ENCODE assay signal across 8 mouse cellular contexts in genomic region chr2:163343671-163344070, GRCm38 (mm10). TPM values are rescaled to one million over a fixed set of nuclear protein-coding genes. Genes with fewer than 3 reads are reported as not detected.
A peak's percentile ranks its signal among the peaks of the same experiment; 100 is the strongest.
DNase-seq lines count a peak whose midpoint lies in the region; ATAC-seq and TF ChIP-seq lines count a peak whose summit lies in the region.

No protein-coding gene starts in this region.

- 83% methylated on average over 4 of the region's 4 CpGs for WGBS in forebrain, embryonic 10.5 days
- 85% methylated on average over 4 of the region's 4 CpGs for WGBS in forebrain, embryonic 16.5 days
- WGBS in lung, postnatal 0 days: 90% methylated on average over 4 of the region's 4 CpGs

- TF ChIP-seq POLR2A in cortical plate, adult 2 months (IDR thresholded peaks at IDR 0.05; ENCODE audit: extremely low read depth, insufficient read depth, low read length): no peak

- H3K27me3 ChIP-seq in forebrain, embryonic 10.5 days (ENCODE audit: poor library complexity, severe bottlenecking): peaks cover 30% of the 10 kb centered on the region
- peaks cover 41% of the 10 kb centered on the region for H3K27me3 ChIP-seq in forebrain, embryonic 16.5 days (replicated peaks; ENCODE audit: control insufficient read depth, insufficient read depth, low read length)
- H3K27me3 ChIP-seq in lung, postnatal 0 days (replicated peaks; ENCODE audit: insufficient read depth, low read length): peaks cover 18% of the 10 kb centered on the region

- peak; percentile 45 for DNase-seq in forebrain, embryonic 10.5 days (ENCODE audit: extremely low spot score, low spot score)
- DNase-seq in lung, postnatal 0 days (ENCODE audit: low spot score): no peak
- DNase-seq in lung, postnatal 10 days: no peak
- DNase-seq in retina, embryonic 14.5 days (ENCODE audit: low spot score): peak; percentile 77
- no peak for DNase-seq in urinary bladder, adult 2 months (ENCODE audit: low spot score)

- no peak overlapping the region for H3K4me2 ChIP-seq in forebrain, embryonic 16.5 days (ENCODE audit: low read length)
- H3K4me2 ChIP-seq in lung, postnatal 0 days (replicated peaks; ENCODE audit: low read depth, low read length): no peak overlapping the region

- no peak overlapping the region for H3K4me3 ChIP-seq in forebrain, embryonic 10.5 days
- H3K4me3 ChIP-seq in forebrain, embryonic 16.5 days (replicated peaks; ENCODE audit: low read length): no peak overlapping the region
- H3K4me3 ChIP-seq in lung, postnatal 0 days (ENCODE audit: low read depth, low read length): no peak overlapping the region
- H3K4me3 ChIP-seq in cortical plate, adult 2 months (ENCODE audit: insufficient read depth, low read length): no peak overlapping the region

- ATAC-seq in forebrain, embryonic 16.5 days: no peak
- no peak for ATAC-seq in lung, postnatal 0 days
- ATAC-seq in frontal cortex, adult (ENCODE audit: low TSS enrichment): no peak

- H3K36me3 ChIP-seq in forebrain, embryonic 10.5 days (replicated peaks): no peaks in the 10 kb centered on the region
- H3K36me3 ChIP-seq in forebrain, embryonic 16.5 days (ENCODE audit: control insufficient read depth, insufficient read depth): no peaks in the 10 kb centered on the region
- no peaks in the 10 kb centered on the region for H3K36me3 ChIP-seq in lung, postnatal 0 days (ENCODE audit: insufficient read depth, low read length)

- H3K27ac ChIP-seq in forebrain, embryonic 10.5 days: no peak overlapping the region
- H3K27ac ChIP-seq in forebrain, embryonic 16.5 days (ENCODE audit: low read length): no peak overlapping the region
- H3K27ac ChIP-seq in lung, postnatal 0 days (ENCODE audit: low read length): no peak overlapping the region
- no peak overlapping the region for H3K27ac ChIP-seq in cortical plate, adult 2 months (ENCODE audit: insufficient read depth, low read length)

- TF ChIP-seq EP300 in lung, postnatal 0 days (IDR thresholded peaks at IDR 0.05): no peak

- no peaks in the 10 kb centered on the region for H3K9me3 ChIP-seq in forebrain, embryonic 10.5 days
- no peaks in the 10 kb centered on the region for H3K9me3 ChIP-seq in forebrain, embryonic 16.5 days (ENCODE audit: control insufficient read depth, low read length)
- no peaks in the 10 kb centered on the region for H3K9me3 ChIP-seq in lung, postnatal 0 days (ENCODE audit: low read length)

- TF ChIP-seq CTCF in lung, postnatal 0 days (IDR thresholded peaks at IDR 0.05): peak; percentile 58
- TF ChIP-seq CTCF in cortical plate, adult 2 months (IDR thresholded peaks at IDR 0.05; ENCODE audit: extremely low read depth, insufficient read depth, low read length): peak; percentile 40; the same call in 1 of the 2 replicates

- H3K9ac ChIP-seq in forebrain, embryonic 16.5 days (replicated peaks; ENCODE audit: low read depth, low read length): no peak overlapping the region
- no peak overlapping the region for H3K9ac ChIP-seq in lung, postnatal 0 days (replicated peaks; ENCODE audit: low read depth)

- peaks cover 9% of the 10 kb centered on the region for H3K4me1 ChIP-seq in forebrain, embryonic 10.5 days
- H3K4me1 ChIP-seq in forebrain, embryonic 16.5 days (replicated peaks; ENCODE audit: control insufficient read depth, insufficient read depth, low read length): peaks cover 10% of the 10 kb centered on the region
- H3K4me1 ChIP-seq in lung, postnatal 0 days (ENCODE audit: insufficient read depth, low read depth, low read length): peaks cover 3% of the 10 kb centered on the region; the same call in 1 of the 2 replicates
- no peaks in the 10 kb centered on the region for H3K4me1 ChIP-seq in cortical plate, adult 2 months (ENCODE audit: control insufficient read depth, insufficient read depth, low read length)

RNA-seq across cellular contexts. Expression of gene Jph2, which starts 54.1 kb away (rescaled TPM):
- polyA plus RNA-seq in forebrain, embryonic 10.5 days (2016; fragmentation: Nextera tagmentation; extraction: Ambion mirVana): 0.34 and 0.47 TPM in 2 replicates
- polyA plus RNA-seq in forebrain, embryonic 16.5 days (2015; fragmentation: Nextera tagmentation; extraction: Ambion mirVana): 0.20 and 0.28 TPM in 2 replicates
- polyA plus RNA-seq in lung, postnatal 0 days (2015; fragmentation: Nextera tagmentation; extraction: Ambion mirVana): 4.0 and 6.0 TPM in 2 replicates
- polyA plus RNA-seq in cortical plate, adult 2 months (2012; rRNA removed): 0.61 and 0.79 TPM in 2 replicates
- polyA plus RNA-seq in urinary bladder, adult 2 months (2012; rRNA removed): 113 and 164 TPM in 2 replicates

Comparison
In these comparisons a context has a peak if more than half of its experiments do, and no peak if none do; other contexts are left out.
1. DNase-seq: peak in forebrain, embryonic 10.5 days (single experiment) and retina, embryonic 14.5 days (single experiment); none in lung, postnatal 0 days (single experiment), lung, postnatal 10 days (single experiment) and urinary bladder, adult 2 months (single experiment).
2. RNA of gene Jph2, which starts 54.1 kb away (polyA plus RNA-seq): 113 to 164 TPM in urinary bladder, adult 2 months; 4.0 to 6.0 TPM in lung, postnatal 0 days, 0.61 to 0.79 TPM in cortical plate, adult 2 months, 0.34 to 0.47 TPM in forebrain, embryonic 10.5 days and 0.20 to 0.28 TPM in forebrain, embryonic 16.5 days; every median in the first group is over 10 times any median in the second.